Mouse (Mus musculus): ENCODE data around the gene Itm2a.
A peak's percentile ranks its signal among the peaks of the same experiment; 100 is the strongest.

Itm2a gene

DNA sequence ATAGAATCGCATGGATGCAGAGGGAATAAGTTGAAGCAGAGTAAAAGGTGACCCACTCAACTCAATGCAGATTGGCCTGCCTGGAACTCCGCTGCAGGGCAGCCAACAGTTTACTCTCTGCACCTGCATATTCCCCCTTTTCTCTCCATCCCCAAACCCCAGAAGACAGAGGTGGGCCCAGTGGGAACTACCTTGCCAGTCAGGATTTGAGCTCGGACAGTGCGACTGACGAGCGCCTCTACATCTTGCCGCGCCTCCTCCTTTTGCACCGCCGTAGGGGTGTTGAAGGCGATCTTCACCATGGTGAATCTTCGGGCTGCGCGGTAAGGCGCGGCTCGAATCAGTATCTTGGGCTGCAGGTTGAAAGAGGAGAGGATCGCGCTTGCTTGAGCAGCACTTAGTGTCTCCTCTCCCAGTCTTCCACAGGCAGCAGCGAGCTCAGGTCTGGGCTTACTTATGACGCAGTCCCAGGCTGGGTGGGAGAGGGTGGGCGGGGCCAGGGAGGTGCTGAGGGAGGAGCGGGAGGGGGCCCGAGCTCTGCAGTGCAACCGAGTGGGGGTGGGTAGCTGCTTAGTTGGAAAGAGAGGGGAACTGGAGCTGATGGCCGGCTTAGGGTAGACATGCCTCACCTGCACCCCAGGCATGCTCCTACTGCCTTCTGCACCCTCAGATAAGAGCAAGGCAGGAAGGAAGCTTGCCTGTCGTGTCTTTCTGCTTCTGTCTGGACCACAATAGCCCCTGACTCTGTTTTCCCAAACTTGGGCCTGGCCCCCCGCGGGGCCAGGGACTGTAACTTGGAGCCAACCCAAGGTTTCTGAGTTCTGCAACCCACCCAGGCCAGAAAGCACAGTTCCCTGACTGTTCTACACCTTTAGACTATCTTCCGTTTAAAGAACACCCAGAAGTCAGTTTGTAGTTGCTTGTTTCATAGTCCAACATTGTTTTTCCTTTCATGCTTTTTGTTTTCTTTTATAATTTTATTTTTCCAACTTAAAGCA, at the start of gene Itm2a:
Gene Itm2a (minus strand): TSS at position 462 of the 998 bp plus-strand sequence.
- DNase-seq (ENCODE audit: low read depth, low spot score), result no peak

DNA sequence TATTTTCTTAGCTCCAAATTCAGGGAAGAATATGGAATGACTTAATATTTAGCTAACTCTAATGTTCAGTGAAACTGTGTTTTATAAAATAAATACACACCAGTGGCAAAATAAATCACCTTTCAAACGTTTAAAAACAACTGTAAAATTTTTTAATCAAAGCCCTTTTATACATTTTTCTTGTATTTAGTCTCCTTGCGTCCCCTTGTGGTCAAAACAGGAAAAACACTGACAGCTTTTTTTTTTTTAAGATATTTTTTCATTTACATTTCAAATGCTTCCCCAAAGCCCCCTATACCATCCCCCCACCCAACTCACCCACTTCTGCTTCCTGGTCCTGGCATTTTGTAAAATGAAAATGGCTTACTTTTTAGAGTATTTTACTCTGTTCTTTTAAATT, 32.7 kb upstream of the Itm2a start:
- peak; percentile 19 for DNase-seq (ENCODE audit: low read depth, low spot score)

DNA sequence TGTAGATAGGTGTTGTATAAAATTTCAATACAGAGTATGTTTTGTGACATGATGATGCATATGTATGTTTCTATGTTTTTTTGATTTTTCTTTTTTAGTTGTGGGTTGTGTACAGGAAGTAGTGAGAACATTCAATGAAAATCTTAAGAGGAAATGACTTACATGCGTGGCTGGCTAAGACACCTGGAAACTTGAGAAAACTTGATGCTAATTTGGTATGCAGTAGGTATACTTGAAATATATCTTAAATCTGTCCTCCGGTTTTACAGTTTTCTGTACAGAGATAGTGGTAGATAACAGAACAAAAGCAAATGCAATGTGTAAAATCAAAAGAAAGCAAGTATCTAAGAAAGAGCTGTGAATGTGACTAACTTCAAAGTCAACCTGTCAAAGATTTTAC, 18.1 kb upstream of the Itm2a start:
- DNase-seq (ENCODE audit: low read depth, low spot score), result no peak

DNA sequence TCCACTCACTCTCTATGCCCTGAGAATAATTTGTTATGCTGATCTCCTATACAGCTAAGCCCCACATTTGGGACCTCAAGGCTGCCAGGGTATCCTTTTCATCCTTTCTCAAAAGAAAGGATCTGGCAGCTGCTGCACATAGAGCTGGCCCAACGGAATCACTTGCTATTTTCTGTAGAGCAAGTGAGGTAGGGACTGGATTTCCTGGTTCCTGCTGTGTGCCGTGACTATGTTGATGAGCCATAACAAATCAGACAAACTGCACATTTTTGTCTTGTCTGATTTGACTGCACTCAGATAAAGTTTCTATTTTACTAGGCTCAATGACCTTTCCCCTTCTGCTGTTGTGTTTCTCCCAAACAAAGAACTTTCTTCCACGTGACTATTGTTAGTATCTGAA, 14.2 kb upstream of the Itm2a start:
- no peak for DNase-seq (ENCODE audit: low read depth, low spot score)

DNA sequence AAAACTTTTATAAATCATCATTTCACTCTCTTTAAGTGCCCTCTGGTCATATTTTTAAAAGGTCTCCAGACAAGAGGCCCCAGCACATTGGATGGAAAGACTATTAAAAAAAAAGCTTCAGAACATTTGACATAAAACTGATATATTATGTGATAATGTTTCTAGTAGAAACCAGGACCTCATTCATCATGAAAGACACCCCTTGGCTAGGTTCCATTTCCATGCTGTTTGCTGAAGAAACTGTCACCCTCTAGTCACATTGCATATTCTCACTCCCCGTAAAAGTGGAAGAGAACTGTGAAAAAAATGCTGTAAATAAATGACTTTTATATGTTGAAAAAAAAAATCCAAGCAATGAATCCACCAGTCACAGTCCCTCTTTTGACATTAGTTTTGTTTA, 12.8 kb upstream of the Itm2a start:
- DNase-seq (ENCODE audit: low read depth, low spot score), result no peak

DNA sequence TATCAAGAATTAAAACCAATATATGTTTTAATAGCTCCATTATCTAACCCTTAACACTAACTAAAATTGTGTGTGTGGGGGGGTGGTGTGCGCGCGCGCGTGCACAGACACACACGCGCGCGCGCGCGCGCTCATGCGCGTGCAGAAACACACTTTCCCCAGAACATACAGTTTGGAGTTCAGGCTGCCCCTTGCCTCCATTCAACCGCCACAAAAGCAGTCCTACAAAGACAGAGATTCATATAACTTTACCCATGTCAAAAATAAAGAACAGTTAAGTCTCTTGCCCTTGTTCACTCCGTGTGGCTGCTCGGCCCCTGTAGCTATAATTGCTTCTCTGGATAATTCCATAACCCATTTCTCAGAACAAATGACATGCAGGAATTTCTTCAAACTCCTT, 695 bp downstream of the Itm2a start:
- no peak for DNase-seq (ENCODE audit: low read depth, low spot score)

DNA sequence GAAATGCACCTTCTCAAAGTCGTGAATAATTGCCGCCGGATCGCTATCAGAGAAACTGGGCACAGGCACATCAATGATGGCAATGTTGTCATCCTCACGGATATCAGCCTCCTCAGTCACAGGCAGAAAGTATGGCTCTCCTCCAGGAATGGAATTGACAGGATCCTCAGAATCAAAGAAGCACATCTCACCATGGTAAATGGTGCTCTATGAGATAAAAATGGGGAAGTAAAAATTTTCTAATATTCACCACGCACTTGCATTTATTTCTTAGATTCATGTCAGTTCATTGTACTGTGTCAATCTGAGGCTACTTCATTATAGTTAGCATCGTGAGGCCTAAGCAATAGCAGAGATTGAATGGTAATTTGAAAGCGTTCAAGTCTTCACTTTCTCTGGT, 4.1 kb downstream of the Itm2a start:
- DNase-seq (ENCODE audit: low read depth, low spot score), result no peak

DNA sequence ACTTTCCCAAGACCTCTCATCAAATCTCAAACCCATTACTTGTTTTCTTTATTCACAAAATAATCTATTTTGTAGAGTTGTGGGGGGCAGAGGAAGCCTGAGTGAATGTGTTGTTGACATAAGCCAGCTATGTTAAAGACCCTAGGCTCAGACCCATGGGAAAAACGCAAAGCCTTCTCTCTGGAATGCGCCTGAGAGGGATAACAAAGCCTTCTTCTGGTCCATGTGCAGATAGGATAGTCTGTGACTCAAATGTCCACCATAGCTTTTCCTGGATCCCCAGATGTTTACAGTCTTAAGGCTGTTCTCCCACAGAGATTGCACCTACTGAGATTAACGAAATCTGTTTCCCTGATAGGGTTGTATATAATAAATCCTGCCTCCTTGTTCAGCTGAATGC, 9.9 kb downstream of the Itm2a start:
- no peak for DNase-seq (ENCODE audit: low read depth, low spot score)

DNA sequence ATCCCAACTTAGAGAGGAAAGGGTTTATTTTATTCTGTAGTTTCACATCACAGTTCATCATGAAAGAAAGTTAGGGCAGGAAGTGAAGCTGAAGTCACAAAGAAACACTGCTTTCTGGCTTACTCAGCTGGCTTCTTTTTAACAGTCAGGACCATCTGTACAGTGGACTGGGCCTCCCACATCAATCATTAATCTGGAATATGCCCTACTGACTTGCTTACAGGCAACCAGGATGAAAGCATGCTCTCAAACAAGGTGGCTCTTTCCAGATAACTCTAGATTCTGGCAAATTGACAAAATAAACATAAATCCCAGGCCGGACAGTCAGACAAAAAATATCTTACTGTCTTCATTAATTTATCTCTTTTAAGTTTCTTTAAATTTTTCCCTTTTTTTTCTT, 27.8 kb downstream of the Itm2a start:
- no peak for DNase-seq (ENCODE audit: low read depth, low spot score)
